Mouse (Mus musculus) kidney, postnatal 0 days (tissue): ENCODE results near the gene Lpcat4. TPM values are rescaled to one million over a fixed set of nuclear protein-coding genes. Genes with fewer than 3 reads are reported as not detected.

ENCODE experiments used
- ATAC-seq: fragments of 200-750 bp; cut with Nextera tagmentation; replicated peaks from 2 replicates; pipeline ENCODE4 v1.8.0; 2017; ENCODE audit warnings: low read depth, moderate number of reproducible peaks, moderate TSS enrichment, moderate library complexity; ENCODE audit not compliant: low FRiP score
- DNase-seq: peaks from one replicate; pipeline ENCODE4 v3.0.0-alpha.2; 2016; ENCODE audit warnings: low spot score
- H3K27ac ChIP-seq: fragments of 300-500 bp; sonication (generic); 2 replicates; pipeline ENCODE4 v1.5.1; 2014; ENCODE audit warnings: mild to moderate bottlenecking
- H3K27me3 ChIP-seq: fragments of 300-500 bp; sonication (generic); 2 replicates; pipeline ENCODE4 v1.6.1; 2014; ENCODE audit warnings: low read length, mixed read lengths; ENCODE audit not compliant: insufficient read depth
- H3K36me3 ChIP-seq: fragments of 300-500 bp; sonication (generic); 2 replicates; pipeline ENCODE4 v1.6.1; 2014; ENCODE audit warnings: low read length, mixed read lengths; ENCODE audit not compliant: insufficient read depth
- H3K4me1 ChIP-seq: fragments of 300-500 bp; sonication (generic); replicated peaks from 2 replicates; pipeline ENCODE4 v1.6.1; 2014; ENCODE audit warnings: antibody characterized with exemption, low read length, mixed read lengths; ENCODE audit not compliant: insufficient read depth
- H3K4me2 ChIP-seq: fragments of 300-500 bp; sonication (generic); 2 replicates; pipeline ENCODE4 v1.6.1; 2014; ENCODE audit warnings: mild to moderate bottlenecking, low read length, moderate library complexity, mixed read lengths
- H3K4me3 ChIP-seq: fragments of 300-500 bp; sonication (generic); replicated peaks from 2 replicates; pipeline ENCODE4 v1.5.1; 2014; ENCODE audit warnings: low read depth, low read length
- H3K9ac ChIP-seq: fragments of 300-500 bp; sonication (generic); 2 replicates; pipeline ENCODE4 v1.6.1; 2014; ENCODE audit warnings: low read depth, low read length
- H3K9me3 ChIP-seq: fragments of 300-500 bp; sonication (generic); replicated peaks from 2 replicates; pipeline ENCODE4 v1.6.1; 2016; ENCODE audit warnings: low read length, inconsistent platforms, mixed read lengths
- CTCF ChIP-seq: IDR thresholded peaks from 2 replicates; pipeline ENCODE4 v1.5.1; 2016; ENCODE audit warnings: antibody characterized with exemption, low read depth, mild to moderate bottlenecking, moderate library complexity
- WGBS: fragments of 180-500 bp; shearing (Covaris S2); extraction: QIAGEN DNeasy Blood & Tissue Kit; methylation state at CpG from one replicate; pipeline ENCODE4 v1.1.7; 2014; 5-methylcytosine and 5-hydroxymethylcytosine counted together
- polyA plus RNA-seq: library from polyadenylated mRNA; unstranded; fragments of >200 nt; fragmentation: Nextera tagmentation; extraction: Ambion mirVana; gene quantifications from 2 replicates; pipeline ENCODE4 v1.2.1, GENCODE M21; 2015

Lpcat4 gene
- polyA plus RNA-seq, 1 experiment from 2014 or later: 18.5 TPM

- ATAC-seq: peak; percentile 52
- H3K27me3 ChIP-seq: no peaks in the 10 kb centered on the region
These were observed 860 bp downstream of the Lpcat4 start for GRCm38 (mm10) chr2:112239935-112240721.

GRCm38 (mm10) chr2:112241787-112242186, 2.5 kb downstream of the Lpcat4 start:
- no peak for TF ChIP-seq CTCF
- no peak for DNase-seq
- 62% methylated on average over 14 of the region's 14 CpGs for WGBS
- no peak overlapping the region for H3K9ac ChIP-seq
- no peak for ATAC-seq
- H3K36me3 ChIP-seq: no peaks in the 10 kb centered on the region
- no peaks in the 10 kb centered on the region for H3K9me3 ChIP-seq
- no peak overlapping the region for H3K4me3 ChIP-seq
- H3K4me2 ChIP-seq: no peak overlapping the region
- no peak overlapping the region for H3K27ac ChIP-seq
- no peaks in the 10 kb centered on the region for H3K27me3 ChIP-seq
- H3K4me1 ChIP-seq: peaks cover 3% of the 10 kb centered on the region; the same call in 1 of the 2 replicates

More at GRCm38 (mm10) chr2:112239935-112240721, 860 bp downstream of the Lpcat4 start:
- H3K9me3 ChIP-seq: no peaks in the 10 kb centered on the region
- H3K36me3 ChIP-seq: no peaks in the 10 kb centered on the region
- TF ChIP-seq CTCF: peak; percentile 28
- H3K9ac ChIP-seq: peak overlapping the region; percentile 74
- peak overlapping the region; percentile 79 for H3K4me2 ChIP-seq
- H3K27ac ChIP-seq: peak overlapping the region; percentile 90
- peak; percentile 33 for DNase-seq
- 0% methylated on average over 26 of the region's 28 CpGs for WGBS
- H3K4me1 ChIP-seq: peaks cover 3% of the 10 kb centered on the region; the same call in 1 of the 2 replicates
- H3K4me3 ChIP-seq: peak overlapping the region; percentile 80

DNA sequence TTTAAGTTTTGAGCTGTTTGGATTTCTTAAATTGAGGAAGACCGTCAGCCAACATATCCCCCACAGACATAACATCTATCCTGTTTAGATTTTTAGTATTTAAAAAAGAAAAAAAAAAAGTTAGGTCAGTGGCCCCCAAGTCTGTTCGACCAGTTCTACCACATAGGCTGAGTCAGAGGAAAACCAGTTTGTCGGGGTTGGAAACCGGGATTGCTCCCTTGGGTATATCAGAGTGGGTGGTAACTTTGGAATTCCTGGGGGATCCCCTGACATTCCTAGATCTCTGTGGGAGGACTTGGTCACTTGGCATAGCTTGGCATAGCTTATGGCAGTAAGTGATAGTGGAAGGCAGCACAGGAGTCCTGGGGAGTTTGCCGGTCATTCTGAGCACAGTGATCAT, 6.0 kb downstream of the Lpcat4 start:
- DNase-seq (no peak), ATAC-seq (no peak)
- TF ChIP-seq CTCF: no peak
- Histone ChIP-seq H3K4me1 (no peaks in the 10 kb centered on the region), H3K27ac (no peak overlapping the region), H3K9ac (no peak overlapping the region), H3K27me3 (no peaks in the 10 kb centered on the region), H3K4me3 (no peak overlapping the region), H3K4me2 (no peak overlapping the region), H3K36me3 (no peaks in the 10 kb centered on the region), H3K9me3 (no peaks in the 10 kb centered on the region)
- WGBS: 77% methylated on average over 5 of the region's 5 CpGs

GRCm38 (mm10) chr2:112246193-112246592, 6.9 kb downstream of the Lpcat4 start:
- Histone ChIP-seq H3K9ac (no peak overlapping the region), H3K4me3 (no peak overlapping the region), H3K27ac (no peak overlapping the region), H3K27me3 (no peaks in the 10 kb centered on the region), H3K4me1 (no peaks in the 10 kb centered on the region), H3K36me3 (no peaks in the 10 kb centered on the region), H3K4me2 (no peak overlapping the region), H3K9me3 (no peaks in the 10 kb centered on the region)
- no peak for DNase-seq
- TF ChIP-seq CTCF: no peak
- WGBS: 88% methylated on average over 6 of the region's 6 CpGs
- peak; percentile 23 for ATAC-seq

GRCm38 (mm10) chr2:112247323-112247722, 8.1 kb downstream of the Lpcat4 start:
- H3K27me3 ChIP-seq: no peaks in the 10 kb centered on the region
- no peak overlapping the region for H3K4me2 ChIP-seq
- H3K9ac ChIP-seq: no peak overlapping the region
- 72% methylated on average over 10 of the region's 10 CpGs for WGBS
- no peaks in the 10 kb centered on the region for H3K9me3 ChIP-seq
- H3K27ac ChIP-seq: no peak overlapping the region
- no peak for ATAC-seq
- H3K4me3 ChIP-seq: no peak overlapping the region
- no peak for TF ChIP-seq CTCF
- H3K4me1 ChIP-seq: no peaks in the 10 kb centered on the region
- no peak for DNase-seq
- H3K36me3 ChIP-seq: no peaks in the 10 kb centered on the region

DNA sequence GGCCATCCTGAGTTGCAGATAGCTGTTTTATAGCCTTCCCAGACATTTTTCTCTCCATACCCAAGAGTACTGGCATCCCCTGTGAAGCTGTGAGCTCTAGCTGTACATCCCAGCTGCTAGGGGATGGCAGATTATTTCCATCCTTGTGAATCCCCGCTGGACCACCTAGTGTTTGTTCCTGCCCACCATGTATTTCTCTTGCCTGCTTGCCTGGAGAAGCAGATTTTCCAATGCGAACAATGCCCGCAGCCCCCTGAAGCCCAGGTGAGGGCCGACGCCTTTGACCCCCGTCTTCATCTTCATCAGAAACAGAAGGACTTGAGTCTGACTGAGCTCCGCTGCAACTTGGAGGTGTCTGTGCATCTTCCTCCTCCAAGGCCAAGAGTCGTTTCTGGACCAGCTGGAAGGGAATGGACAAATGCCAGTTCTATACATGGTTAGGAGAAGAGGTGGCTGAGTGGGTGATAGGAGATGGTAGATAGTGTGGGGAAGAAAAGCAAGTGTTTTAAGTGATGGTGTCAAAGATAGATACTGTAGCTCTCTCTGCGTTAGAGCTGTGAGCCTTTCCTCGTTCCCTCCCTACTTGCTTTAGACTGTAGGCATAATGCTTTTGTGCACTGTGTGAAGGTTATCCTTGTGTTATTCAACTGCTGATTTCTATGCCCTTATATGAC, 10.6 kb downstream of the Lpcat4 start:
- Histone ChIP-seq H3K4me2 (no peak overlapping the region), H3K36me3 (no peaks in the 10 kb centered on the region), H3K4me1 (no peaks in the 10 kb centered on the region), H3K27ac (no peak overlapping the region), H3K4me3 (no peak overlapping the region), H3K9me3 (no peaks in the 10 kb centered on the region), H3K9ac (no peak overlapping the region), H3K27me3 (no peaks in the 10 kb centered on the region)
- 91% methylated on average over 10 of the region's 10 CpGs for WGBS
- no peak for DNase-seq
- no peak for TF ChIP-seq CTCF
- ATAC-seq: no peak
